Mouse (Mus musculus) forebrain, embryonic 11.5 days (tissue): ENCODE data around the gene Ncor2. TPM values are rescaled to one million over a fixed set of nuclear protein-coding genes. Genes with fewer than 3 reads are reported as not detected.

Experiments used
- ATAC-seq: fragments of 200-750 bp; cut with Nextera tagmentation; replicated peaks from 2 replicates; pipeline ENCODE4 v1.8.0; 2017; ENCODE audit warnings: moderate TSS enrichment; ENCODE audit not compliant: low FRiP score
- DNase-seq: peaks from one replicate; pipeline ENCODE4 v3.0.0-alpha.2; 2017; ENCODE audit warnings: low spot score
- H3K27ac ChIP-seq: fragments of 300-500 bp; sonication (generic); 2 replicates; pipeline ENCODE4 v1.5.1; 2014; ENCODE audit warnings: low read depth, low read length
- H3K27me3 ChIP-seq: fragments of 300-500 bp; sonication (generic); 2 replicates; pipeline ENCODE4 v1.6.1; 2014; ENCODE audit warnings: mild to moderate bottlenecking, low read length, mixed read lengths; ENCODE audit not compliant: control insufficient read depth, insufficient read depth
- H3K36me3 ChIP-seq: fragments of 300-500 bp; sonication (generic); 2 replicates; pipeline ENCODE4 v1.6.1; 2014; ENCODE audit warnings: mild to moderate bottlenecking, low read length, moderate library complexity, mixed read lengths; ENCODE audit not compliant: control insufficient read depth, insufficient read depth
- H3K4me1 ChIP-seq: fragments of 300-500 bp; sonication (generic); replicated peaks from 2 replicates; pipeline ENCODE4 v1.6.1; 2014; ENCODE audit warnings: low read length, mixed read lengths; ENCODE audit not compliant: control insufficient read depth, insufficient read depth
- H3K4me2 ChIP-seq: fragments of 300-500 bp; sonication (generic); 2 replicates; pipeline ENCODE4 v1.6.1; 2014; ENCODE audit warnings: low read depth, mild to moderate bottlenecking, low read length, moderate library complexity, mixed read lengths; ENCODE audit not compliant: severe bottlenecking
- H3K4me3 ChIP-seq: fragments of 300-500 bp; sonication (generic); 2 replicates; pipeline ENCODE4 v1.5.1; 2014; ENCODE audit warnings: low read depth, low read length
- H3K9ac ChIP-seq: fragments of 300-500 bp; sonication (generic); 2 replicates; pipeline ENCODE4 v1.6.1; 2014; ENCODE audit warnings: low read length
- H3K9me3 ChIP-seq: fragments of 300-500 bp; sonication (generic); 2 replicates; pipeline ENCODE4 v1.6.1; 2016; ENCODE audit warnings: low read length, mixed read lengths; ENCODE audit not compliant: control insufficient read depth
- WGBS: fragments of 180-500 bp; shearing (Covaris S2); extraction: QIAGEN DNeasy Blood & Tissue Kit; methylation state at CpG from one replicate; pipeline ENCODE4 v1.1.7; 2014; 5-methylcytosine and 5-hydroxymethylcytosine counted together
- polyA plus RNA-seq: library from polyadenylated mRNA; unstranded; fragments of >200 nt; fragmentation: Nextera tagmentation; extraction: Ambion mirVana; gene quantifications from 2 replicates; pipeline ENCODE4 v1.2.1, GENCODE M21; 2014

Gene Ncor2
- polyA plus RNA-seq, 1 experiment from 2014 or later = 27.3 TPM

- no peak for ATAC-seq
- Histone ChIP-seq H3K9ac (no peak overlapping the region), H3K4me1 (peaks cover 29% of the 10 kb centered on the region; the same call in 1 of the 2 replicates), H3K4me2 (no peak overlapping the region), H3K4me3 (no peak overlapping the region), H3K27ac (no peak overlapping the region), H3K9me3 (no peaks in the 10 kb centered on the region), H3K27me3 (no peaks in the 10 kb centered on the region), H3K36me3 (no peaks in the 10 kb centered on the region)
- 90% methylated on average over 4 of the region's 4 CpGs for WGBS
- no peak for DNase-seq
Observed at GRCm38 (mm10) chr5:125127426-125127825, 51.6 kb downstream of the Ncor2 start.

GRCm38 (mm10) chr5:125125966-125126464, 53.0 kb downstream of the Ncor2 start:
- Histone ChIP-seq H3K9me3 (no peaks in the 10 kb centered on the region), H3K27ac (no peak overlapping the region), H3K4me2 (no peak overlapping the region), H3K27me3 (no peaks in the 10 kb centered on the region), H3K4me3 (no peak overlapping the region), H3K4me1 (peaks cover 17% of the 10 kb centered on the region; the same call in 1 of the 2 replicates), H3K36me3 (no peaks in the 10 kb centered on the region), H3K9ac (no peak overlapping the region)
- no peak for DNase-seq
- WGBS = 88% methylated on average over 4 of the region's 4 CpGs
- ATAC-seq = no peak

- ATAC-seq = no peak
- Histone ChIP-seq H3K4me1 (peaks cover 12% of the 10 kb centered on the region; the same call in 1 of the 2 replicates), H3K36me3 (no peaks in the 10 kb centered on the region), H3K4me3 (no peak overlapping the region), H3K27ac (no peak overlapping the region), H3K27me3 (no peaks in the 10 kb centered on the region), H3K9ac (no peak overlapping the region), H3K9me3 (no peaks in the 10 kb centered on the region), H3K4me2 (no peak overlapping the region)
- whole genome bisulfite sequencing = 88% methylated on average over 3 of the region's 3 CpGs
- DNase-seq = no peak
Observed at GRCm38 (mm10) chr5:125125219-125125618, 53.8 kb downstream of the Ncor2 start.

DNA sequence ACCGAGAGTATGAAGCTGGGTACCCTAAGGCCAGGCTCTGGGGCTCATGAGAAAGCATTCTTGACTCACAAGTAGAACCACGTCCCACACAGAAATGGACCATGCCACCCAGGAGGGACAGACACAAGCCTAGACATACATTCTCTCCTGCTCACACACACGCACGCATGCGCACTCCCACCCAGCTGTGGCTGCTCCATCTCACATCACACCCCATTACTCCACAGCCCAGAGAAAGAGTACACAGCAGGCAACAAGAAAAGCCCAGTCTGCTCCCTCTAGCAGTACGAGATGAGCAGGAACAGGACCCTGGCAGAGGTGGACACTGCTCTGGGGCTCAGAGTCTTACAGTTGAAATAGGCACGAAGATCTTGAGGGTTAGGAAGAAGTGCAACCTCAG, 55.0 kb downstream of the Ncor2 start:
- DNase-seq (no peak), ATAC-seq (no peak)
- H3K27me3 ChIP-seq = no peaks in the 10 kb centered on the region
- no peak overlapping the region for H3K27ac ChIP-seq
- no peak overlapping the region for H3K4me3 ChIP-seq
- WGBS = 85% methylated on average over 7 of the region's 7 CpGs
- H3K9me3 ChIP-seq = no peaks in the 10 kb centered on the region
- H3K4me2 ChIP-seq = no peak overlapping the region
- H3K36me3 ChIP-seq = peaks cover 3% of the 10 kb centered on the region; the same call in 1 of the 2 replicates
- H3K9ac ChIP-seq = no peak overlapping the region
- H3K4me1 ChIP-seq = peaks cover 8% of the 10 kb centered on the region; the same call in 1 of the 2 replicates

DNA sequence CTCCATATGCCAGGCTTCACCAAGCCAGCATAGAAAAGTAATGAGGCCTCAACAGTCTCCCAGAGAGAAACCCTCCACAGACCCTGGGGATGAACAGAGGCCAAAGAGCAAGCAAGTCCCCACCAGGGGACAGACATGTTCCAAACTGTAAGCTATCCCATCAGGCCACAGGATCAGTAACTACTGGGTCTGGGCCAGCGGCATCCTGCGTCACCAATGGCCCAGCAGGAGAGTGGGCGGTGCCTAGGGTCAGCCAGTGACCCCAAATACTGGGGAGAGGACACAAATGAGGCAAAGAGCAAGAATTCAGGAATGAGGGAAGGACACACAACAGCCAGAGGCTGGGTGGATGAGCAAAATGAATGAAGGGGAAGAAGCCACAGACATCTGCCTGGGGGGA, 55.8 kb downstream of the Ncor2 start:
- H3K4me3 ChIP-seq = no peak overlapping the region
- 36% methylated on average over 3 of the region's 3 CpGs for WGBS
- no peak for DNase-seq
- H3K4me1 ChIP-seq = peaks cover 8% of the 10 kb centered on the region; the same call in 1 of the 2 replicates
- H3K4me2 ChIP-seq = no peak overlapping the region
- no peaks in the 10 kb centered on the region for H3K9me3 ChIP-seq
- peaks cover 6% of the 10 kb centered on the region; the same call in 1 of the 2 replicates for H3K36me3 ChIP-seq
- no peaks in the 10 kb centered on the region for H3K27me3 ChIP-seq
- no peak overlapping the region for H3K9ac ChIP-seq
- no peak overlapping the region for H3K27ac ChIP-seq
- ATAC-seq = 0 out of 2 replicates have a peak, but pooled peaks have one; percentile 16

DNA sequence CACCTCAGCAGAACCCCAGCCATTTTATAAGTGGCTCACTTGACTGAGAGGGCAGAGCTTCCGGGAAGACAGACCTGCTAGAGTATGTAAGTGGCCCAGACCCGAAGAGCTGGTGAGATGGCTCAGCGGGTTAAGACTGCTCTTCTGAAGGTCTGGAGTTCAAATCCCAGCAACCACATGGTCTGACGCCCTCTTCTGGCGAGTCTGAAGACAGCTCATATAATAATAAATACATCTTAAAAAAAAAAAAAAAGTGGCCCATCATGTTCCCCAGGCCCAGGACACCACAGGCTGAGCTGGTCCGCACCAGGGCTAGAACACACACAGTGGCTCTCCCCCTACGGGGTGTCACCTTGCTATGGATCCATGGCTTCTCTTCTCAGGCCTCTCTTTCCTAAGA, 56.5 kb downstream of the Ncor2 start:
- ATAC-seq = no peak
- Histone ChIP-seq H3K4me2 (no peak overlapping the region), H3K27ac (no peak overlapping the region), H3K4me1 (peaks cover 8% of the 10 kb centered on the region; the same call in 1 of the 2 replicates), H3K27me3 (no peaks in the 10 kb centered on the region), H3K36me3 (peaks cover 6% of the 10 kb centered on the region; the same call in 1 of the 2 replicates), H3K9ac (no peak overlapping the region), H3K9me3 (no peaks in the 10 kb centered on the region), H3K4me3 (no peak overlapping the region)
- DNase-seq = no peak
- 86% methylated on average over 7 of the region's 7 CpGs for WGBS

DNA sequence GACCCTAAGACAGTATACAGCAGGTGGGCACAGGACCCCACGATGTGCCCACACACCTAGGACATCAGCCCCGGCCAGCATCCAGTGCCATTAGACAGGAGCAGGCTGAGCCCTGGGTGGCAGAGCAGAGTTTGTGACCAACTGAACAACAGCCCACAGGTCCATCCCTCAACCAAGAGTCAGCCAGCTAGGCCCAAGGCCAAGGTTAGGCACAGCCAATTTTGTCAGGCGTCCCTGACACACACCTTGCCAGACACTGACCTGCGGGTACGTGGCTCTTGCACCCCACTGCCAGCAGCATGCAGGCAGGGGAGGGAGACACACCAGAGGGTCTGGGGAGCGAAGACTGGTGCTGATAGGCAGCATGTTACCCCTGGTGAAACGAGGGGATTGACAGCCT, 57.0 kb downstream of the Ncor2 start:
- Histone ChIP-seq H3K27ac (no peak overlapping the region), H3K9me3 (no peaks in the 10 kb centered on the region), H3K27me3 (no peaks in the 10 kb centered on the region), H3K4me1 (peaks cover 8% of the 10 kb centered on the region; the same call in 1 of the 2 replicates), H3K4me2 (no peak overlapping the region), H3K36me3 (peaks cover 8% of the 10 kb centered on the region; the same call in 1 of the 2 replicates), H3K9ac (no peak overlapping the region), H3K4me3 (no peak overlapping the region)
- 88% methylated on average over 7 of the region's 7 CpGs for WGBS
- ATAC-seq (no peak), DNase-seq (no peak)

GRCm38 (mm10) chr5:125120517-125121303, 58.3 kb downstream of the Ncor2 start:
- no peak overlapping the region for H3K4me2 ChIP-seq
- no peak for ATAC-seq
- DNase-seq = no peak
- 86% methylated on average over 17 of the region's 17 CpGs for WGBS
- peaks cover 14% of the 10 kb centered on the region for H3K36me3 ChIP-seq
- H3K9ac ChIP-seq = no peak overlapping the region
- H3K27ac ChIP-seq = no peak overlapping the region
- H3K27me3 ChIP-seq = no peaks in the 10 kb centered on the region
- peaks cover 8% of the 10 kb centered on the region; the same call in 1 of the 2 replicates for H3K4me1 ChIP-seq
- no peak overlapping the region for H3K4me3 ChIP-seq
- no peaks in the 10 kb centered on the region for H3K9me3 ChIP-seq
